Mouse (Mus musculus) right cerebral cortex, postnatal 36 days (tissue): ENCODE measurements around the gene N4bp3.
"Not testable (repeated sequence)": the region's sequence is repeated elsewhere in the genome, so short reads cannot be mapped to it uniquely, and the experiment has no call there.

Experiments used
- DNase-seq, 2 experiments: peaks; one replicate each; pipeline ENCODE4 v3.0.0; 2022; ENCODE audit warnings: low spot score in 2 of 2, mixed read lengths in 1 of 2

The N4bp3 gene

DNA sequence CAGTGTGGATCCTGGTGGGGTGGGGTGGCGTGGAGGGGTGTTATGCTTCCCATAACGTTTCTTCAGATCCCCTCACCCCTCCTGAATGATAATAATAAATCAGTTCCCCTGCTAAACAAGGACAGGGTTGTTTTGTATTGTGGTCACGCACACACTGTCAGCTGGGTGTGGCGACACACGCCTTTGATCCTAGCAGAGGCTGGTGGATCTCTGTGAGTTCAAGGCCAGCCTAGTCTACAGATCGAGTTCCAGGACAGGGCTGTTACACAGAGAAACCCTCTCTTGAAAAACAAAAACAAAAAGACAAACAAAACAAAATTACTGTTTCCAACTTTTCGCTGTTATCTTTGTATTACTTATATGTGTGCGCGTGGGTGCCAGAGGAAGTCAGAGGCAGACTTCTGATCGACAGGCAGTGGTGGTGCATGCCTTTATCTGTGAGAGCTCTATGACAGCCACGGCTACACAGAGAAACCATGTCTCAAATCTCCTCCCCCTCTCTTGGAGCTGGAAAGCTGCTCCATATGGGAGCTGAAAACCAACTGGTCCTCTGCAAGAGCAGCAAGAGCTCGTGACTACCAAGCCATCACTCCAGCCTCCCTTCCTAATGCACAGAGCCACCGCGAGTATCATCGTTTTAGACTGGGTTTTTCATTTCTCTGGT is 20.9 kb downstream of the N4bp3 start:
- DNase-seq, result peak in 1 of 2 experiments; percentile 70

- no peak for DNase-seq
These were observed 22.7 kb downstream of the N4bp3 start for GRCm38 (mm10) chr11:51627907-51628306.

- peak in 1 of 2 experiments; percentile 34 for DNase-seq
These were observed 23.2 kb downstream of the N4bp3 start for GRCm38 (mm10) chr11:51627425-51627824.

DNA sequence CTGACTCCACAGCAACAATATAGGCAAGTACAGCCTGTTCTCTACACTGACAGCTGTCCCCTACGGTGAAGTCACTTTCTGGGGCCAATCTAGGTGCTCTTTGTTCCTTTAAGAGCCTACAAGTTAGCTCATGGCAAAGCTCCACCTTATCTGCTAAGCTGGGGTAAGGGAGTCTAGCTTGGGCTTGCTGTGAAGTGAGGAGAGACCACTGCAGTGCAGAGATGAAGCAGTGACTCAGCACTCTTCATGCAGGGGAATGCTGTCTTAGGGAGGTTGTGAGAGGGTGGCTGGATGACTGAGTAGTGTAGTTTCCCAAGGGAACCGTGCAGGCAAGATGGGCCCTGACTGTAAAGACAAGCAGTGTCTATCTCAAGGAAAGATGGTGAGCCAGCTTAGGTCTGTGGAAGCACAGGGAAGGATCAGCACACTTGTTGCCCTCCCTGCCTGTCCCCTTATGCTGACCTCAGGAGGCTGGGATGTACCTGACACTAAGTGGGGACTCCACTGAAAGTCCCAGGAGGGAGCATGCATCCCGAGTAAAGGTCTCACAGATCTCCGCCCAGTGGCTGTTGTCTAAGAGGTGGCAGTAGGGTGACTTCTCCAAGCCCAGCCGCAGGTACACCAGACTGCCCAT is 25.3 kb downstream of the N4bp3 start:
- no peak for DNase-seq

DNA sequence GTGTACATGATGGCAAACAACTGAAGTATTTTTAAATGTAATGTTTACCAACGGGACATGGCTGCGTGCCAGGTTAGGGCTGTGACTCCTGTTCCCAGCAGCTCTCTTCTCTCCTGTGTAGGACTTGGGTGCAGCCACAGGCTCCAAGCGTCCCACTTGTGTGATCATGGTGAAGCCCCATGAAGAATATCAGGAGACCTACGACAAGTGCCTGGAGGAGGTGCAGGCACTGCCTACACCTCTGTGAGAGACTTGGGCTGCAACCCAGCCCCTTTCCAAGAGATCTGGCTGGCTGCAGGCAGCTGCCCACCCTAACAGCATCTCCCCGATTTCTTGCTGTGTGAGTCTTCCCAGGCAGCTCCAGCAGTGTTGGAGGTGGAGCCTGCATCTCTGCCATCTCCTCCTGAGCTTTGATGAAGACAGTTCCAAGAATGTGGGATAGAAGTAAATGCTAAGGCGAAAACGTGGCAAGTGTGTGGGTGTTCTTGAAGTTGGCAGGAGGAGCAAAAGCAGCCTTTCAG is 27.6 kb downstream of the N4bp3 start:
- DNase-seq, result peak; percentile 82 to 89

- DNase-seq, result no peak
These were observed 28.9 kb downstream of the N4bp3 start for GRCm38 (mm10) chr11:51621776-51622175.

GRCm38 (mm10) chr11:51620084-51620483 is 30.6 kb downstream of the N4bp3 start:
- no peak for DNase-seq

GRCm38 (mm10) chr11:51619409-51620060 is 31.1 kb downstream of the N4bp3 start, which contains the start of gene Nhp2:
Gene Nhp2, plus strand, starts transcription at chr11:51619735.
- peak; percentile 88 to 95 for DNase-seq

GRCm38 (mm10) chr11:51618894-51619408 is 31.7 kb downstream of the N4bp3 start:
- no peak for DNase-seq

DNA sequence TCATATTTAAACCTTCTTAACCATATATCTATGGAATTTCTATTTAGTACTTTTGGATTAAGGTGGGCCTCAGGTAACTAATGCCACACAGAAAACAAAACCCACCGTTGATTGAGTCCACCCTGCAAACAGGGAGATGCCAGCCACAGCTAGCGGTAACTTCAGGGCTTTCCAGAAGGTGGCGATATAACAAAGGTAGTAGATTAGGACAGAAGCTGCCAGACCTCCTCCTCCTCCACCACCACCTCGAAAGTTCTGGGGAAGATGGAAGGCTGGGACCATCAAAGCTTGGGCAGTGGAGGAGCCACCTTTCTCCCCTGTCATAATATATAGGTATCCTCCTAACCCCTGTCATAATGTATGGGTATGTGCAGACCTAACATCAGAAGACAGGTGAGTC is 32.9 kb downstream of the N4bp3 start:
- peak in 1 of 2 experiments; percentile 44 for DNase-seq

DNA sequence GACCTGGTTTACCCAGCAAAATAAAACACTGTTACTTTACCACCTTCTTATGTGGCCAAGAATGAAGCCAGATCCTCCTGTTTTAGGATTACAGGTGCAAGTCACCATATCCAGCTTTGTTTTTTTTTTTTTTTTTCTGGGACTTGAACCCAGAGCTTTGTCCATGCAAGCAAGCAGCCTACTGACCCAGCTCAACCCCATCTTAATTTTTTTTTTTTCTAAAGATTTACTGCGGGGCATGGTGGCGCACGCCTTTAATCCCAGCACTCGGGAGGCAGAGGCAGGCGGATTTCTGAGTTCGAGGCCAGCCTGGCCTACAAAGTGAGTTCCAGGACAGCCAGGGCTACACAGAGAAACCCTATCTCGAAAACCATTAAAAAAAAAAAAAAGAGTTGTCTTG is 34.5 kb downstream of the N4bp3 start:
- DNase-seq, result not testable (repeated sequence)

GRCm38 (mm10) chr11:51615601-51616000 is 35.0 kb downstream of the N4bp3 start:
- DNase-seq, result no peak

DNA sequence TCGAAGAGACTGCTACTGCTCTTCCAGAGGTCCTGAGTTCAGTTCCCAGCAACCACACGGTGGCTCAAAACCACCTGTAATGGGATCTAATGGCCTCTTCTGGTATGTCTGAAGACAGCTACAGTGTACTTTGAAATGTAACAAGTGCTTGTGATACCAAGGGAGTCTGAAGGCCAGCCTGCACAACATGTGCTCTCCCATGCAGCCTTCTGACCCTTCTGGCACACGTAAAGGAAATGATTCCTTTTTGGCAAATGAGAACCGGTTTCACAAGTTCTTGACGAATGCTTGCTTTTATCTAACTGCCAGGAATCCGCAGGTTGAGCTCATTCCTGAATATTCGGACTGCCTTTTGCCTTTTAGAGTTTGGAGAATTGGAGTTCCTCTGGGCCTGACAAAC is 35.5 kb downstream of the N4bp3 start:
- DNase-seq, result no peak

GRCm38 (mm10) chr11:51614256-51614655 is 36.4 kb downstream of the N4bp3 start:
- no peak for DNase-seq

DNA sequence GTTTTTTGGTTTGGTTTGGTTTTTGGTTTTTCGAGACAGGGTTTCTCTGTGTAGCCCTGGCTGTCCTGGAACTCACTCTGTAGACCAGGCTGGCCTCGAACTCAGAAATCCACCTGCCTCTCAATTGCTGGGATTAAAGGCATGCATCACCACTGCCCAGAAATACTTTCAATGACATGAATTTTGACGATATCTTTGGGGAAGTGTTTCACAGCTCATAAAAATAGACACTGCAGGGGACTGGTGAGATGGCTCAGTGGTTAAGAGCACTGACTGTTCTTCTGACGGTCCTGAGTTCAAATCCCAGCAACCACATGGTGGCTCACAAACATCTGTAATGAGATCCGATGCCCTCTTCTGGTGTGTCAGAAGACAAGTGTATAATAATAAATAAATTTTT is 40.7 kb downstream of the N4bp3 start:
- not testable (repeated sequence) for DNase-seq

GRCm38 (mm10) chr11:51609266-51609909 is 41.3 kb downstream of the N4bp3 start:
- no peak for DNase-seq

GRCm38 (mm10) chr11:51607096-51607738 is 43.4 kb downstream of the N4bp3 start:
- no peak for DNase-seq

- DNase-seq, result peak; percentile 96 to 97
These were observed 44.1 kb downstream of the N4bp3 start, which contains the start of gene Hnrnpab for GRCm38 (mm10) chr11:51606447-51607095. Gene Hnrnpab, minus strand, starts transcription at chr11:51606847.

GRCm38 (mm10) chr11:51605602-51606446 is 44.8 kb downstream of the N4bp3 start:
- peak; percentile 63 to 73 for DNase-seq

- DNase-seq, result no peak
These were observed 48.4 kb downstream of the N4bp3 start for GRCm38 (mm10) chr11:51602253-51602652.
